Mouse (Mus musculus) hindbrain, embryonic 16.5 days (tissue): ENCODE measurements around the gene Gata1. TPM values are rescaled to one million over a fixed set of nuclear protein-coding genes. Genes with fewer than 3 reads are reported as not detected.
"Not testable (repeated sequence)": the region's sequence is repeated elsewhere in the genome, so short reads cannot be mapped to it uniquely, and the experiment has no call there.

ENCODE experiments used
- ATAC-seq: fragments of 200-750 bp; cut with Nextera tagmentation; 2 replicates; pipeline ENCODE4 v1.8.0; 2017; ENCODE audit warnings: moderate TSS enrichment, moderate library complexity
- H3K27ac ChIP-seq: fragments of 300-500 bp; sonication (generic); 2 replicates; pipeline ENCODE4 v1.5.1; 2014; ENCODE audit warnings: low read depth, mild to moderate bottlenecking, control low read depth, low read length, moderate library complexity
- H3K27me3 ChIP-seq: fragments of 300-500 bp; sonication (generic); replicated peaks from 2 replicates; pipeline ENCODE4 v1.6.1; 2014; ENCODE audit warnings: low read length; ENCODE audit not compliant: control insufficient read depth, insufficient read depth
- H3K36me3 ChIP-seq: fragments of 300-500 bp; sonication (generic); 2 replicates; pipeline ENCODE4 v1.6.1; 2014; ENCODE audit warnings: mild to moderate bottlenecking, low read length, moderate library complexity, mixed read lengths; ENCODE audit not compliant: control insufficient read depth, insufficient read depth
- H3K4me1 ChIP-seq: fragments of 300-500 bp; sonication (generic); 2 replicates; pipeline ENCODE4 v1.6.1; 2014; ENCODE audit warnings: low read depth, low read length; ENCODE audit not compliant: control insufficient read depth, insufficient read depth
- H3K4me2 ChIP-seq: fragments of 300-500 bp; sonication (generic); 2 replicates; pipeline ENCODE4 v1.6.1; 2014; ENCODE audit warnings: mild to moderate bottlenecking, low read length, control low read depth, moderate library complexity
- H3K4me3 ChIP-seq: fragments of 300-500 bp; sonication (generic); 2 replicates; pipeline ENCODE4 v1.5.1; 2014; ENCODE audit warnings: mild to moderate bottlenecking, low read length, control low read depth, moderate library complexity
- H3K9ac ChIP-seq: fragments of 300-500 bp; sonication (generic); 2 replicates; pipeline ENCODE4 v1.6.1; 2014; ENCODE audit warnings: low read depth, mild to moderate bottlenecking, control low read depth, low read length, moderate library complexity
- H3K9me3 ChIP-seq: fragments of 300-500 bp; sonication (generic); 2 replicates; pipeline ENCODE4 v1.6.1; 2014; ENCODE audit warnings: mild to moderate bottlenecking, low read length, moderate library complexity; ENCODE audit not compliant: control insufficient read depth
- WGBS: fragments of 180-500 bp; shearing (Covaris S2); extraction: QIAGEN DNeasy Blood & Tissue Kit; methylation state at CpG from one replicate; pipeline ENCODE4 v1.1.7; 2014; 5-methylcytosine and 5-hydroxymethylcytosine counted together
- polyA plus RNA-seq: library from polyadenylated mRNA; unstranded; fragments of >200 nt; fragmentation: Nextera tagmentation; extraction: Ambion mirVana; gene quantifications from 2 replicates; pipeline ENCODE4 v1.2.1, GENCODE M21; 2015

Gata1 gene
- polyA plus RNA-seq, 1 experiment from 2014 or later, result 0.08 TPM

GRCm38 (mm10) chrX:7919601-7920383 is 58.1 kb downstream of the Gata1 start, which contains the start of gene Pcsk1n:
Pcsk1n (plus strand) TSS chrX:7919822.
- ATAC-seq, result peak; percentile 91
- WGBS, result 14% methylated on average over 16 of the region's 40 CpGs
- peaks cover 8% of the 10 kb centered on the region; the same call in 1 of the 2 replicates for H3K4me1 ChIP-seq
- peak within 1 kb of the TSS; percentile 82 for H3K27ac ChIP-seq
- H3K9ac ChIP-seq, result peak within 1 kb of the TSS; percentile 70
- peak within 1 kb of the TSS; percentile 67 for H3K4me2 ChIP-seq
- peaks cover 2% of the 10 kb centered on the region; the same call in 1 of the 2 replicates for H3K36me3 ChIP-seq
- H3K27me3 ChIP-seq, result no peaks in the 10 kb centered on the region
- H3K4me3 ChIP-seq, result peak within 1 kb of the TSS; percentile 53
- H3K9me3 ChIP-seq, result no peaks in the 10 kb centered on the region

- not testable (repeated sequence) for H3K4me2 ChIP-seq, H3K4me3 ChIP-seq
- 80% methylated on average over 6 of the region's 6 CpGs for WGBS
Observed at GRCm38 (mm10) chrX:7917960-7918359, 59.9 kb downstream of the Gata1 start.

GRCm38 (mm10) chrX:7915669-7916068 is 62.2 kb downstream of the Gata1 start:
- H3K27ac ChIP-seq, H3K36me3 ChIP-seq, H3K4me1 ChIP-seq, H3K9ac ChIP-seq, H3K9me3 ChIP-seq, H3K4me3 ChIP-seq, H3K4me2 ChIP-seq, H3K27me3 ChIP-seq, ATAC-seq: not testable (repeated sequence)
- WGBS, result 29% methylated on average over 3 of the region's 3 CpGs

More at GRCm38 (mm10) chrX:7917960-7918359, 59.9 kb downstream of the Gata1 start:
- ATAC-seq, H3K27me3 ChIP-seq, H3K36me3 ChIP-seq, H3K4me1 ChIP-seq, H3K9ac ChIP-seq, H3K9me3 ChIP-seq, H3K27ac ChIP-seq: not testable (repeated sequence)

GRCm38 (mm10) chrX:7910473-7910872 is 67.4 kb downstream of the Gata1 start:
- Histone ChIP-seq H3K4me3 (no peak overlapping the region), H3K9ac (no peak overlapping the region), H3K4me2 (no peak overlapping the region), H3K36me3 (0 out of 2 replicates have a peak, but pooled peaks cover 2% of the 10 kb centered on the region), H3K4me1 (no peaks in the 10 kb centered on the region), H3K27ac (no peak overlapping the region), H3K27me3 (no peaks in the 10 kb centered on the region), H3K9me3 (no peaks in the 10 kb centered on the region)
- 45% methylated on average over 6 of the region's 6 CpGs for WGBS
- ATAC-seq, result peak; percentile 61; the same call in 1 of the 2 replicates

Other genes starting within 250 kb of the Gata1 start
- 143 and 144 TPM in 2 replicates for gene Praf2, start 249.6 kb downstream of the Gata1 start, polyA plus RNA-seq
- 52.8 and 55.8 TPM in 2 replicates for gene Ccdc120, start 227.2 kb downstream of the Gata1 start, polyA plus RNA-seq
- 20.4 and 25.3 TPM in 2 replicates for gene Tfe3, start 215.5 kb downstream of the Gata1 start, polyA plus RNA-seq
- 61.5 and 71.9 TPM in 2 replicates for gene Gripap1, start 188.3 kb downstream of the Gata1 start, polyA plus RNA-seq
- 5.3 and 6.4 TPM in 2 replicates for gene Kcnd1, start 155.8 kb downstream of the Gata1 start, polyA plus RNA-seq
- gene Otud5, start 136.7 kb downstream of the Gata1 start, polyA plus RNA-seq, result 34.2 and 41.2 TPM in 2 replicates
- gene Pim2, start 99.8 kb downstream of the Gata1 start, polyA plus RNA-seq, result 25.7 and 27.0 TPM in 2 replicates
- 50.7 and 50.9 TPM in 2 replicates for gene Slc35a2, start 94.0 kb downstream of the Gata1 start, polyA plus RNA-seq
- 204 and 212 TPM in 2 replicates for gene Pqbp1, start 78.8 kb downstream of the Gata1 start, polyA plus RNA-seq
- gene Timm17b, start 78.7 kb downstream of the Gata1 start, polyA plus RNA-seq, result 161 and 163 TPM in 2 replicates
- gene Gm10491, start 70.2 kb downstream of the Gata1 start, polyA plus RNA-seq, result not detected in 2 replicates
- gene Gm10490, start 68.5 kb downstream of the Gata1 start, polyA plus RNA-seq, result not detected in 2 replicates
- gene Pcsk1n, start 58.2 kb downstream of the Gata1 start, polyA plus RNA-seq, result 303 and 325 TPM in 2 replicates
- gene Eras, start 49.5 kb downstream of the Gata1 start, polyA plus RNA-seq, result 0.15 TPM in 1 of 2 replicates, not detected in the other
- 70.2 and 75.9 TPM in 2 replicates for gene Hdac6, start 30.2 kb downstream of the Gata1 start, polyA plus RNA-seq
- gene Glod5, start 40.4 kb upstream of the Gata1 start, polyA plus RNA-seq, result 0.25 and 0.49 TPM in 2 replicates
- 34.2 and 41.4 TPM in 2 replicates for gene Suv39h1, start 96.7 kb upstream of the Gata1 start, polyA plus RNA-seq
- 0.28 and 0.29 TPM in 2 replicates for gene Was, start 112.4 kb upstream of the Gata1 start, polyA plus RNA-seq
- gene Wdr13, start 154.8 kb upstream of the Gata1 start, polyA plus RNA-seq, result 65.0 and 65.9 TPM in 2 replicates
- 269 and 303 TPM in 2 replicates for gene Rbm3, start 167.8 kb upstream of the Gata1 start, polyA plus RNA-seq
- 23.2 and 23.3 TPM in 2 replicates for gene Tbc1d25, start 198.1 kb upstream of the Gata1 start, polyA plus RNA-seq
- 34.8 and 36.6 TPM in 2 replicates for gene Ebp, start 215.4 kb upstream of the Gata1 start, polyA plus RNA-seq
- gene Porcn, start 228.5 kb upstream of the Gata1 start, polyA plus RNA-seq, result 50.7 and 55.4 TPM in 2 replicates